ENCODE assay signal across 9 mouse cellular contexts in the genomic region with DNA sequence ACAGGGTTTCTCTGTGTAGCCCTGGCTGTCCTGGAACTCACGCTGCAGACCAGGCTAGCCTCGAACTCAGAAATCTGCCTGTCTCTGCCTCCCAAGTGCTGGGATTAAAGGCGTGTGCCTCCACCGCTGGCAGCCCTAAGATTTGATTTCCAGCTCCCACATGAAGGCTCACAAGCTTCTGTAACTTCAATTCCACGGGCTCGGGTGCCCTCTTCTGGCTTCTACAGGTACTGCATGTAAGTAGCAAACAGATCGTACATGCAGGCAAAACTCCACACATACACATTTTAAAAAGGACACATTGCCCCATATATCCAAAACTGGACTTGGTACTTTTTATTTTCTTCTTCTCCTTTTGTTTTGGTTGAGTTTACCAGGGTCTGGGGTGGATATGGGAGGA. TPM values are rescaled to one million over a fixed set of nuclear protein-coding genes. Genes with fewer than 3 reads are reported as not detected.
A peak's percentile ranks its signal among the peaks of the same experiment; 100 is the strongest.
DNase-seq lines count a peak whose midpoint lies in the region; ATAC-seq and TF ChIP-seq lines count a peak whose summit lies in the region.
"Had no signal": no experiment of that assay in that cellular context is flagged by ENCODE, and none has a peak within 500 bp of the region (broad histone marks: within the 10 kb centered on the region; RNA-seq: fewer than 3 reads in every experiment).

No protein-coding gene starts in this region.

- no peaks in the 10 kb centered on the region for H3K4me1 ChIP-seq in kidney, embryonic 16.5 days (ENCODE audit: insufficient read depth, low read length)
- no peaks in the 10 kb centered on the region for H3K4me1 ChIP-seq in liver, embryonic 14.5 days (replicated peaks; ENCODE audit: control insufficient read depth in 2 of 2, insufficient read depth in 2 of 2, low read length in 1 of 2)
- H3K4me1 ChIP-seq: limb, embryonic 15.5 days had no signal

- no peak for ATAC-seq in kidney, embryonic 16.5 days (ENCODE audit: low FRiP score, low TSS enrichment)
- no peak for ATAC-seq in liver, embryonic 14.5 days (ENCODE audit: insufficient read depth)
- ATAC-seq in megakaryocyte, adult 5-6 weeks (ENCODE audit: poor library complexity, severe bottlenecking) = no peak

- H3K9ac ChIP-seq in kidney, embryonic 16.5 days (replicated peaks; ENCODE audit: low read length) = no peak overlapping the region
- H3K9ac ChIP-seq in liver, embryonic 14.5 days (replicated peaks) = no peak overlapping the region
- H3K9ac ChIP-seq: limb, embryonic 15.5 days had no signal

- no peaks in the 10 kb centered on the region for H3K9me3 ChIP-seq in kidney, embryonic 16.5 days (ENCODE audit: low read length)
- no peaks in the 10 kb centered on the region for H3K9me3 ChIP-seq in liver, embryonic 14.5 days (ENCODE audit: control insufficient read depth, low read length)
- H3K9me3 ChIP-seq: limb, embryonic 15.5 days had no signal

- H3K27me3 ChIP-seq in kidney, embryonic 16.5 days (ENCODE audit: insufficient read depth, low read length) = no peaks in the 10 kb centered on the region
- H3K27me3 ChIP-seq in liver, embryonic 14.5 days (ENCODE audit: control insufficient read depth, insufficient read depth, low read length) = no peaks in the 10 kb centered on the region

- no peak overlapping the region for H3K4me2 ChIP-seq in kidney, embryonic 16.5 days (replicated peaks; ENCODE audit: low read depth, low read length)
- H3K4me2 ChIP-seq in liver, embryonic 14.5 days (ENCODE audit: low read depth) = no peak overlapping the region
- H3K4me2 ChIP-seq: limb, embryonic 15.5 days had no signal

- peak; percentile 5 for DNase-seq in kidney, adult 18-20 months
- DNase-seq in 3134 (ENCODE audit: extremely low read depth, insufficient read length, low spot score) = peak; percentile 18
- peak; percentile 5 for DNase-seq in CD4-positive helper T cell, adult 2 months (ENCODE audit: low read depth, low spot score)
- DNase-seq in liver, embryonic 14.5 days (ENCODE audit: low read depth in 3 of 3, low spot score in 3 of 3) = no peak
- DNase-seq in ovary, postnatal 36 days (ENCODE audit: low spot score) = no peak

- peak; percentile 59 for TF ChIP-seq CTCF in liver, embryonic 14.5 days (IDR thresholded peaks at IDR 0.05; ENCODE audit: low read depth)

- 49% methylated on average over 7 of the region's 7 CpGs for WGBS in kidney, embryonic 16.5 days
- WGBS in liver, embryonic 14.5 days (ENCODE audit: insufficient replicate concordance) = 37% methylated on average over 7 of the region's 7 CpGs

- no peak for TF ChIP-seq EP300 in liver, embryonic 14.5 days (IDR thresholded peaks at IDR 0.05; ENCODE audit: low read depth)

- H3K36me3 ChIP-seq in kidney, embryonic 16.5 days (ENCODE audit: insufficient read depth, low read length) = no peaks in the 10 kb centered on the region
- no peaks in the 10 kb centered on the region for H3K36me3 ChIP-seq in liver, embryonic 14.5 days (replicated peaks; ENCODE audit: control insufficient read depth, insufficient read depth, low read depth)
- H3K36me3 ChIP-seq: limb, embryonic 15.5 days had no signal

- H3K27ac ChIP-seq in kidney, embryonic 16.5 days (ENCODE audit: low read length) = no peak overlapping the region
- H3K27ac ChIP-seq in liver, embryonic 14.5 days = no peak overlapping the region
- H3K27ac ChIP-seq: limb, embryonic 15.5 days had no signal

- H3K4me3 ChIP-seq in kidney, embryonic 16.5 days (ENCODE audit: low read length) = no peak overlapping the region
- H3K4me3 ChIP-seq in liver, embryonic 14.5 days (ENCODE audit: insufficient read depth in 1 of 2, low read depth in 2 of 2, low read length in 2 of 2) = no peak overlapping the region
- H3K4me3 ChIP-seq: limb, embryonic 15.5 days had no signal

RNA-seq across cellular contexts. Expression of a gene that starts 48.1 kb away (rescaled TPM):
- polyA plus RNA-seq in kidney, embryonic 16.5 days (2015; fragmentation: Nextera tagmentation; extraction: Ambion mirVana) = not detected in 2 replicates
- polyA plus RNA-seq in liver, embryonic 14.5 days (2012; rRNA removed) = not detected in 2 replicates
- polyA plus RNA-seq in liver, embryonic 14.5 days (2014; fragmentation: Nextera tagmentation; extraction: Ambion mirVana) = not detected in 2 replicates
- not detected in 2 replicates for total RNA-seq in megakaryocyte, adult 5-6 weeks (2015)
- not detected in 2 replicates for total RNA-seq in megakaryocyte, adult 5-6 weeks (2017)
- total RNA-seq: heart, postnatal 10 days had no signal
- polyA plus RNA-seq: limb, embryonic 15.5 days had no signal

Comparison
In these comparisons a context has a peak if more than half of its experiments do, and no peak if none do; other contexts are left out.
1. DNase-seq: peak in kidney, adult 18-20 months (single experiment), 3134 (single experiment) and CD4-positive helper T cell, adult 2 months (single experiment); none in liver, embryonic 14.5 days (0 of 3) and ovary, postnatal 36 days (single experiment).